Mouse (Mus musculus) limb, embryonic 12.5 days (tissue): ENCODE results near the gene Krt80. TPM values are rescaled to one million over a fixed set of nuclear protein-coding genes. Genes with fewer than 3 reads are reported as not detected.

Experiments used
- ATAC-seq: fragments of 200-750 bp; cut with Nextera tagmentation; 2 replicates; pipeline ENCODE4 v1.8.0; 2017; ENCODE audit warnings: low read depth, moderate TSS enrichment; ENCODE audit not compliant: insufficient number of reproducible peaks, insufficient read depth, low FRiP score, low TSS enrichment
- H3K27ac ChIP-seq: fragments of 300-500 bp; sonication (generic); 2 replicates; pipeline ENCODE4 v1.5.1; 2016; ENCODE audit warnings: mild to moderate bottlenecking, moderate library complexity
- H3K27me3 ChIP-seq: fragments of 300-500 bp; sonication (generic); 2 replicates; pipeline ENCODE4 v1.6.1; 2016; ENCODE audit warnings: mild to moderate bottlenecking, moderate library complexity
- H3K36me3 ChIP-seq: fragments of 300-500 bp; sonication (generic); 2 replicates; pipeline ENCODE4 v1.6.1; 2016; ENCODE audit warnings: mild to moderate bottlenecking, moderate library complexity
- H3K4me1 ChIP-seq: fragments of 300-500 bp; sonication (generic); replicated peaks from 2 replicates; pipeline ENCODE4 v1.6.1; 2016
- H3K4me2 ChIP-seq: fragments of 300-500 bp; sonication (generic); 2 replicates; pipeline ENCODE4 v1.6.1; 2016; ENCODE audit warnings: mild to moderate bottlenecking, moderate library complexity
- H3K4me3 ChIP-seq: fragments of 300-500 bp; sonication (generic); replicated peaks from 2 replicates; pipeline ENCODE4 v1.5.1; 2016; ENCODE audit warnings: mild to moderate bottlenecking
- H3K9ac ChIP-seq: fragments of 300-500 bp; sonication (generic); replicated peaks from 2 replicates; pipeline ENCODE4 v1.6.1; 2016; ENCODE audit warnings: mild to moderate bottlenecking, moderate library complexity
- H3K9me3 ChIP-seq: fragments of 300-500 bp; sonication (generic); 2 replicates; pipeline ENCODE4 v1.6.1; 2016; ENCODE audit warnings: mild to moderate bottlenecking, moderate library complexity
- WGBS: fragments of 180-500 bp; shearing (Covaris S2); methylation state at CpG from one replicate; pipeline ENCODE4 v1.1.7; 2016; 5-methylcytosine and 5-hydroxymethylcytosine counted together
- microRNA counts: library from miRNA; unstranded; fragments of <30 nt; microRNA quantifications from one replicate; lab custom pipeline; 2017
- microRNA-seq: library from miRNA; unstranded; fragments of <30 nt; microRNA quantifications from one replicate; pipeline ENCODE4, GENCODE M21; 2017
- polyA plus RNA-seq: library from polyadenylated mRNA; unstranded; fragments of >200 nt; fragmentation: Nextera tagmentation; extraction: Ambion mirVana; gene quantifications from 2 replicates; pipeline ENCODE4 v1.2.1, GENCODE M21; 2016

Krt80 gene
- polyA plus RNA-seq, 1 experiment from 2014 or later, result 0.26 TPM

DNA sequence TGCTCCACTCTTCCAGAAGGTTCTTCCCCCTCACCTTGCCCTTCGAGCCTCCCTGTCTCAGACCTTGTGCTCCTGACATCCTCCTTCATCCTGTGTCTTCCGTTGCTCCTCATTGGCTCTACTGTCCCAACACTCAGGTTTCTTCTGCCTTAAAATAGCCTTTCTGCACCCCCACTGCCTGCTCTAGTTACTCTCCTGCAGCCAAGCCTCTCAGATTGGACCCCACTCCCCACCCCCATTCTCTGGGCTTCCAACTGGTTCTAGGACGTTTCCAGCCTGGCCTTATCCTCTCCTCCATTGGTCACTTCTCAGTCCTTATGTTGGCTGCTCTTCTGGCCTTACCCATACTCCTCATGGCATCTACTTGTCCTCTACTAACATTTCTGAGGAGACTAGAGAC lies 67.8 kb downstream of the Krt80 start:
- no peak for ATAC-seq
- Histone ChIP-seq H3K9me3 (no peaks in the 10 kb centered on the region), H3K4me2 (no peak overlapping the region), H3K27me3 (no peaks in the 10 kb centered on the region), H3K36me3 (no peaks in the 10 kb centered on the region), H3K27ac (no peak overlapping the region), H3K4me3 (no peak overlapping the region), H3K9ac (no peak overlapping the region), H3K4me1 (peaks cover 9% of the 10 kb centered on the region)
- WGBS, result 76% methylated on average over 3 of the region's 3 CpGs

DNA sequence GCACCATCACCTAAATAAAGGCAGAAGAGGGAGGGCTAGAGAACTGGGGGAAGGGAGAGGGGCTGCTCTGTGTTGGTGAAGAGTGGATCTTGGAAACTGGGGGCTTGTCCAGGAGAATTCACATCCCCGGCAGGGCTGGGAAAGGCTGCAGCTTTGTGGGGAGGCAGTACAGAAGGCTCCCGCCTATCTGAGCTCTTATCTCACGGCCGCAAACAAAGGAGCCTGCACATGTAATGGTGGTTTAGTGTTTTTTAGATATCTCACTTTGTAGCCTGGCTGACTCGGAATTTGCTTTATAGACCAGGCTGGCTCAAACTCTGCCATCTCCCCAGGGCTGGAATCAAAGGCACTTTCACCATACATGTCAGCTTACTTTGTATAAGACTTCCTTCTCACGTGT lies 69.8 kb downstream of the Krt80 start:
- ATAC-seq, result no peak
- H3K9me3 ChIP-seq, result no peaks in the 10 kb centered on the region
- no peak overlapping the region for H3K27ac ChIP-seq
- no peaks in the 10 kb centered on the region for H3K27me3 ChIP-seq
- no peak overlapping the region for H3K9ac ChIP-seq
- no peaks in the 10 kb centered on the region for H3K36me3 ChIP-seq
- H3K4me3 ChIP-seq, result no peak overlapping the region
- peaks cover 16% of the 10 kb centered on the region for H3K4me1 ChIP-seq
- 72% methylated on average over 6 of the region's 6 CpGs for WGBS
- H3K4me2 ChIP-seq, result no peak overlapping the region

GRCm38 (mm10) chr15:101299480-101299960 lies 70.4 kb downstream of the Krt80 start:
- Histone ChIP-seq H3K4me3 (no peak overlapping the region), H3K9ac (no peak overlapping the region), H3K4me2 (no peak overlapping the region), H3K36me3 (no peaks in the 10 kb centered on the region), H3K4me1 (peaks cover 23% of the 10 kb centered on the region), H3K27me3 (no peaks in the 10 kb centered on the region), H3K27ac (no peak overlapping the region), H3K9me3 (no peaks in the 10 kb centered on the region)
- no peak for ATAC-seq
- WGBS, result 84% methylated on average over 14 of the region's 14 CpGs

GRCm38 (mm10) chr15:101298550-101298949 lies 71.4 kb downstream of the Krt80 start:
- no peaks in the 10 kb centered on the region for H3K9me3 ChIP-seq
- H3K27me3 ChIP-seq, result no peaks in the 10 kb centered on the region
- no peaks in the 10 kb centered on the region for H3K36me3 ChIP-seq
- H3K27ac ChIP-seq, result no peak overlapping the region
- no peak for ATAC-seq
- H3K4me1 ChIP-seq, result peaks cover 32% of the 10 kb centered on the region
- 17% methylated on average over 7 of the region's 7 CpGs for WGBS
- peak overlapping the region; percentile 19; the same call in 1 of the 2 replicates for H3K4me3 ChIP-seq
- peak overlapping the region; percentile 46 for H3K4me2 ChIP-seq
- H3K9ac ChIP-seq, result peak overlapping the region; percentile 57

DNA sequence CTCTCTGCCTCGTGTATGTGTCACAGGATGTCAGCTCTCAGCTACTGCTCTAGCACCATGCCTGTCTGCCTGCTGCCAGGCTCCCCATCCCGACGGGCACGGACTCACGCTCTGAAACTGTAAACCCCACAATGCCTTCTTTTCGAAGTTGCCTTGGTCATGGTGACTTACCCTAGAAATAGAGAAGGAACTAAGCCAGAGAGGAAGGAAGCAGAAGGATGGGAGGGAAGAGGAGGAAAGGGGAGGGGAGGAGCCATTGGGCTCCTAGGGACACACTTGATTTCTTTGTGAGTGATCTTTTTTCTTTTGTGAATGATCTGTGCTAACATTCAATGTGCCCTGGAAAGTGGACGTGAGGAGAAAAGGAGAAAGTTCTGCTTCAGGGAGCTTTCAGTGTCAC lies 72.0 kb downstream of the Krt80 start:
- H3K4me1 ChIP-seq, result peaks cover 38% of the 10 kb centered on the region
- H3K27ac ChIP-seq, result no peak overlapping the region
- peak overlapping the region; percentile 57 for H3K9ac ChIP-seq
- no peaks in the 10 kb centered on the region for H3K27me3 ChIP-seq
- 37% methylated on average over 7 of the region's 7 CpGs for WGBS
- H3K9me3 ChIP-seq, result no peaks in the 10 kb centered on the region
- no peaks in the 10 kb centered on the region for H3K36me3 ChIP-seq
- no peak for ATAC-seq
- peak overlapping the region; percentile 46 for H3K4me2 ChIP-seq
- no peak overlapping the region for H3K4me3 ChIP-seq

MicroRNA genes within 50 kb of the gene (microRNA counts, 519-probe panel; counts per million panel counts)
- microRNA mmu-miR-1941-3p (lab: Ali Mortazavi, UCI), result not detected
- not detected for microRNA mmu-miR-1941-5p (lab: Ali Mortazavi, UCI)

Small RNA genes lying within 50 kb of the gene (microRNA-seq; reads per million reads assigned to microRNA genes)
- gene Mir1941, result not detected

Other genes starting within 250 kb of the Krt80 start
- 7.3 and 7.4 TPM in 2 replicates for gene Acvrl1, start 241.6 kb downstream of the Krt80 start, polyA plus RNA-seq
- gene Acvr1b, start 196.1 kb downstream of the Krt80 start, polyA plus RNA-seq, result 7.3 and 8.2 TPM in 2 replicates
- 7.9 and 10.5 TPM in 2 replicates for gene Grasp, start 146.0 kb downstream of the Krt80 start, polyA plus RNA-seq
- gene Nr4a1, start 115.9 kb downstream of the Krt80 start, polyA plus RNA-seq, result 5.5 and 7.0 TPM in 2 replicates
- gene Atg101, start 85.9 kb downstream of the Krt80 start, polyA plus RNA-seq, result 66.9 and 67.4 TPM in 2 replicates
- gene 6030408B16Rik, start 77.0 kb downstream of the Krt80 start, polyA plus RNA-seq, result 4.5 and 4.7 TPM in 2 replicates
- gene Krt7, start 40.9 kb upstream of the Krt80 start, polyA plus RNA-seq, result 21.2 and 24.3 TPM in 2 replicates
- gene Krt87, start 68.6 kb upstream of the Krt80 start, polyA plus RNA-seq, result 0.29 and 0.56 TPM in 2 replicates
- not detected in 2 replicates for gene Krt88, start 77.6 kb upstream of the Krt80 start, polyA plus RNA-seq
- not detected in 2 replicates for gene Krt81, start 93.6 kb upstream of the Krt80 start, polyA plus RNA-seq
- gene Krt86, start 103.3 kb upstream of the Krt80 start, polyA plus RNA-seq, result not detected in 2 replicates
- gene Krt83, start 121.3 kb upstream of the Krt80 start, polyA plus RNA-seq, result not detected in 2 replicates
- gene Gm49425, start 147.1 kb upstream of the Krt80 start, polyA plus RNA-seq, result not detected in 2 replicates
- gene Krt84, start 162.7 kb upstream of the Krt80 start, polyA plus RNA-seq, result not detected in 2 replicates
- not detected in 2 replicates for gene Krt82, start 180.5 kb upstream of the Krt80 start, polyA plus RNA-seq
- gene Krt90, start 192.8 kb upstream of the Krt80 start, polyA plus RNA-seq, result 0.08 and 0.24 TPM in 2 replicates
- 0.27 and 0.30 TPM in 2 replicates for gene Krt75, start 203.7 kb upstream of the Krt80 start, polyA plus RNA-seq